Mouse (Mus musculus) CH12F3 (cell line): ENCODE data around the gene Ngly1.

ENCODE experiments used
- in situ Hi-C: fragments of 300-500 bp; cut with MboI; formaldehyde crosslinking; loops from 2 replicates; pipeline ENCODE4 v1.14.3; 2020; ENCODE audit warnings: low sequenced_read_pairs

Ngly1 gene

DNA sequence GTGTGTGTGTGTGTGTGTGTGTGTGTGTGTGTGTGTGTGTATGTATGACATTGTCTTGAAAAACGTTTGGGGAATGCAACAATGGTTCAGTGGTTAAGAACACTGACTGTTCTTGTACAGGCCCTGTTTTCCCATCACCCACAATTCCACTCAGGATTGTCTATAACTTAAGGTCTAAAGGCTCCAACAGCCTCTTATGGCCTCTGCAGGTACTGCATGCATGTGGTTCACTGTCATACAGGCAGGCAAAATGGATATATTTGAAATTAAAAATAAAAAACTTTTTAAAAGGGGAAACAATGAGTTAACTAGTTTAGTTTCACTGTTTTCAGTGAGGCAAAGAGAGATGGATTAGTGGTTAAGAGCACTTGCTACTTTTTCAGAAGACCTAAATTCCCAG is 76.1 kb downstream of the Ngly1 start:
- in situ Hi-C loops, result no loop called here

DNA sequence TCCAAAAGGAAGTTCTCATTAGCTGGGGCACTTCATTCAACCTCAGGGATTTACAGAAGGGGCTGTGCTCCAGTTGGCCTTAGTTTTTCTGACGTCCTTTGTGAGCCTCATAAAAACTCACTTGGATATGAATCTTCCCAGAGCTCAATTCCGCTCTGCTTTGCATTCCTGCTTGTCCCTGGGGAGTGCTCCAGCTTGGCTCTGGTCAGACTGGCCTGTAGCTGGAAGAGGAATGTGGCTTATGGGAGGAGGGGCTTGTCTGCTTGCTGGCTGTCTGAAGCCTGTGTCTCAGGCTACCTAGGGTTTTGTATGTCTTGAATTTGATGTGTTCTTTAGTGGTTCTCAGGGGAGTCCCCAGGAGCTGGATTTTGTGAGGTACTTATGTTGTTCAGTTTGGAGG is 79.5 kb downstream of the Ngly1 start:
- in situ Hi-C loops, result no loop called here

DNA sequence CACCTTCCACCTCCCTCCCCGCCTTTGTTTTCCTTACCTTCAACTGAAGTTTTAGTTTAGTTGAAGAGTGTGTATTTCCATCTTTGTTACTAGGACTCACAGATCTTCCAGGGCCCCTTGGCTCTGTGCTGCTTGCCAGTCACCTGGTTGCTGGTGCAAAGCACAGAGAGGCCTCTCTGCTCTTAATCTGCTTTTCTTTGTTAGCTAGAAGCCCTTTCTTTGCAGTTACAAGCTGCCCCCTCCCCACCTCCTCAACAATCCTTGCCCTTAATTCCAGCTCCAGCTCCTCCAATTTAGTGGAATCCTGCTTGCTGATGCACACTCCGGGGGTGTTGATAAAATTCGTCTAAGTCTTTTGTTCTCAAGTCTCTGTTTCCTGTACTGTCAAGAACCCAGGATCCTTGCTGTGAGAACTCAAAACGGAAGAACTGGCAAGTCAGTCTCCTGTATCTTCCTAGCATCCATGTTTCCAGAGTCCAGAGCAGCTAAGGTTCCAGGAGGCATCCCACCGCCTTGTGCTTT is 79.9 kb downstream of the Ngly1 start:
- in situ Hi-C loops, result no loop called here

DNA sequence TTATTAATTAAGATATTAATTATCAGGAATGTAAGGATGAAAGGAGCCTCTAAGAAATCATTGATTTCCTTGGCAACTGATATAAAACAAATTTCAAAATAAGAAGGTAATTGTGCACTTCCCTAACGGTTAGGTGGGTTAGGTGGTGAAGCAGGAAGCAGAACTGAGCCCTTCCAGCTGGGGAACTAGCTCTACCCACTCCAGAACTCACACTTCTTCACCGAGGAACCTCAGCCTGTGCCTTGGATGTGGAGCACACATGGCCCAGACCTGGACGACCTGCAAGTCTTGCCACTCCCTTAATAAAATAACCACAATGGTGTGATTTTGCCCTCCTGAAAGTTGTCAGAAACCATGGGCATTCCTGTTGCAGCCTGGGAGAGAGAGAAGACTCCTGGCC is 80.7 kb downstream of the Ngly1 start:
- in situ Hi-C loops, result no loop called here

DNA sequence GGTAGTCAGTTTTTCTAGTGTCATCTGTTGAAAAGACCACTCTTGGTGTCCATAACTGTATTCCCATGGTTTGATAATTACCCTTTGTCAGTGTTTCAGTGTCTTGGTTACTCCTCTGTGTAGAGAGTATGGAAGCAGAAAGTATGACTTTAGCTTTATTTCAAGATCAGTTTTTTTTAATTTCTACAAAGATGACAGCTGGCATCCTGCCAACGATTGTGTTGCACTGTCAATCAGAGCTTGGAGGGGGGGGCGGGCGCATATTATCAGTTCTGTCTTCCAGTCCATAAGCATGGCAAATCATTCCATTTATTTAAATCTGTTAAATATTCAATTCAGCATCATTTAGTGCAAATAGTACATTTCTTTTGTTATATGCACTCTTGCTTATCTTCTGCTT is 85.2 kb downstream of the Ngly1 start:
- in situ Hi-C loops, result no loop called here

DNA sequence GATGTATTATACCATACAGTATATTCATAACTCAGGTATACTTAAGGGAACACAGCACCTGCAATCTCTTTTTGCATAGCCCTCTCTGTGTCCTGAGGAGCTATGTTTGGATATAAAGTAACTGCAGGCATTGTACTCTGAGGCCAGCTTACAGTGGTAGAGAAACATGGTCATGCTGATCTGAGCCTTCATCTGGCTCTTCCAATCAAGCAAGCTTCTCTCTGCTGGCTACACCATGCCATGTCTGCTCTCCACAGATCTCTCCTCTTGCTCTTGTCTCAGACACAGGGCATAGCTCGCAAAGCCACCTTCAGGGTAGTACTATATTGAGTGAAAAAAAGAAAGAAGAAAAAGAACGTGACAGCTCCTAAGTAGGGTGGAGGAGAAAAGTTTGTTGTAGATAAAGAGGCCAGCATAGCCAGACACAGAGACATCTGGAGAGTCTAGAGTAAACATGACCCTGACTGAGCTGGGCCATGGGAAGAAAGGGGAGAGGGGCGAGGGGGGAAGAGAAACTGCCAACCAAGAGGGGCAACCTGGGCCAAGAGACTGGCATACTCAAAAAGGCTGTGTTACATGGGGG is 86.8 kb downstream of the Ngly1 start:
- in situ Hi-C loops, result no loop called here

DNA sequence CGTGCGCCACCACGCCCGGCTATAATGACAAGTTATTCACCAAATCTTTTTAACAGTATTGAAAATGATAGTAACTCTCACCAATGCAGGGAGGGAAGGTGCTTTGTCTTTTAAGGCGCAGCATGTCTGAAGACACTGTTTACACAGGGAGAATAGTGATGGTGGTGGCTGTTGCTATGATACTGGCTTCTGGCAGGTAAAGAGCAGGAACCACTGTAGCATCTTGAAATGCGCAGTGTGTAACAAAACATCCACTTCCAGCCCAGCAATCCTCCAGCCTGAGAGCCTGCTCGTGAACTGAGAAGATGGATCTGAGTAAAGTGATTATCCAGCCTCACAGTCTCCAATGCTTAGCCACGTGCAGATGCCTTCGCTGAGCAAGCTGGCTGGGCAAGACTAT is 98.4 kb downstream of the Ngly1 start:
- in situ Hi-C loops, result no loop called here

DNA sequence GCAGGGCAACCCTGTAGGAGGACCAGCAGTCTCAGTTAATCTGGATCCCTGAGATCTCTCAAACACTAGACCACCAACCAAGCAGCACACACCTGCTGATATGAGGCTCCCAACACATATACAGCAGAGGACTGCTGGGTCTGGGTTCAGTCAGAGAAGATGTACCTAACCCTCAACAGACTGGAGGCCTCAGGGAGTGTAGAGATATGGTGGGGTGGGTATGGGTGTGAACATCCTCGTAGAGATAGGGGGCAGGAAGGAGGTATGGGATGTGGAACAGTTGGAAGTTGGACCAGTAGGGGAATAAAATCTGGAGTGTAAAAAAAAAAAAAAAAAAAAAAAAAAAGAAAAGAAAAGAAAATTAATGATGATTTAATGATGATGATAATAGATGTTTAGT is 110.6 kb downstream of the Ngly1 start:
- in situ Hi-C loops, result no loop called here
